Mouse (Mus musculus): Measurements from ENCODE around the gene Ankrd13a. TPM values are rescaled to one million over a fixed set of nuclear protein-coding genes. Genes with fewer than 3 reads are reported as not detected.

The Ankrd13a gene
- polyA plus RNA-seq, 2 experiments = 38.6 to 46.6 TPM

GRCm38 (mm10) chr5:114742998-114743696, 31.3 kb upstream of the Ankrd13a start:
- H3K4me3 ChIP-seq (ENCODE audit: insufficient read depth in 1 of 2, low read depth in 2 of 2, low read length in 2 of 2) = no peak overlapping the region
- H3K27me3 ChIP-seq (ENCODE audit: control insufficient read depth, insufficient read depth, low read length) = no peaks in the 10 kb centered on the region
- 82% methylated on average over 13 of the region's 13 CpGs for WGBS (ENCODE audit: insufficient replicate concordance)
- H3K36me3 ChIP-seq (replicated peaks; ENCODE audit: control insufficient read depth, insufficient read depth, low read depth) = peaks cover 33% of the 10 kb centered on the region
- H3K27ac ChIP-seq = no peak overlapping the region
- H3K4me2 ChIP-seq (ENCODE audit: low read depth) = no peak overlapping the region
- H3K4me1 ChIP-seq (replicated peaks; ENCODE audit: control insufficient read depth in 2 of 2, insufficient read depth in 2 of 2, low read length in 1 of 2) = 0 out of 4 replicates have a peak, but pooled peaks cover 0 to 2% of the 10 kb centered on the region in 2 experiments
- ATAC-seq (ENCODE audit: insufficient read depth) (no peak), DNase-seq (ENCODE audit: low read depth in 3 of 3, low spot score in 3 of 3) (no peak)
- no peak for TF ChIP-seq CTCF (IDR thresholded peaks at IDR 0.05; ENCODE audit: low read depth)
- TF ChIP-seq EP300 (IDR thresholded peaks at IDR 0.05; ENCODE audit: low read depth) = no peak
- no peak overlapping the region for H3K9ac ChIP-seq (replicated peaks)
- H3K9me3 ChIP-seq (ENCODE audit: control insufficient read depth, low read length) = no peaks in the 10 kb centered on the region

- DNase-seq (ENCODE audit: low read depth in 3 of 3, low spot score in 3 of 3) = no peak
- ATAC-seq (ENCODE audit: insufficient read depth) = no peak
- H3K4me3 ChIP-seq (ENCODE audit: insufficient read depth in 1 of 2, low read depth in 2 of 2, low read length in 2 of 2) = no peak overlapping the region
- TF ChIP-seq EP300 (IDR thresholded peaks at IDR 0.05; ENCODE audit: low read depth) = no peak
- no peak for TF ChIP-seq CTCF (IDR thresholded peaks at IDR 0.05; ENCODE audit: low read depth)
- H3K27me3 ChIP-seq (ENCODE audit: control insufficient read depth, insufficient read depth, low read length) = no peaks in the 10 kb centered on the region
- 81% methylated on average over 8 of the region's 8 CpGs for WGBS (ENCODE audit: insufficient replicate concordance)
- H3K36me3 ChIP-seq (replicated peaks; ENCODE audit: control insufficient read depth, insufficient read depth, low read depth) = peaks cover 31% of the 10 kb centered on the region
- no peaks in the 10 kb centered on the region for H3K9me3 ChIP-seq (ENCODE audit: control insufficient read depth, low read length)
- H3K9ac ChIP-seq (replicated peaks) = no peak overlapping the region
- no peak overlapping the region for H3K4me2 ChIP-seq (ENCODE audit: low read depth)
- H3K27ac ChIP-seq = no peak overlapping the region
- H3K4me1 ChIP-seq (replicated peaks; ENCODE audit: control insufficient read depth in 2 of 2, insufficient read depth in 2 of 2, low read length in 1 of 2) = no peaks in the 10 kb centered on the region
Observed at GRCm38 (mm10) chr5:114743697-114744090, 30.8 kb upstream of the Ankrd13a start.

GRCm38 (mm10) chr5:114745581-114745980, 28.9 kb upstream of the Ankrd13a start:
- H3K9me3 ChIP-seq (ENCODE audit: control insufficient read depth, low read length) = no peaks in the 10 kb centered on the region
- H3K4me2 ChIP-seq (ENCODE audit: low read depth) = no peak overlapping the region
- H3K27me3 ChIP-seq (ENCODE audit: control insufficient read depth, insufficient read depth, low read length) = no peaks in the 10 kb centered on the region
- H3K27ac ChIP-seq = no peak overlapping the region
- ATAC-seq (ENCODE audit: insufficient read depth) (no peak), DNase-seq (ENCODE audit: low read depth in 3 of 3, low spot score in 3 of 3) (no peak)
- H3K36me3 ChIP-seq (replicated peaks; ENCODE audit: control insufficient read depth, insufficient read depth, low read depth) = peaks cover 31% of the 10 kb centered on the region
- WGBS (ENCODE audit: insufficient replicate concordance) = 68% methylated on average over 5 of the region's 5 CpGs
- TF ChIP-seq EP300 (IDR thresholded peaks at IDR 0.05; ENCODE audit: low read depth) (no peak), CTCF (IDR thresholded peaks at IDR 0.05; ENCODE audit: low read depth) (no peak)
- no peaks in the 10 kb centered on the region for H3K4me1 ChIP-seq (replicated peaks; ENCODE audit: control insufficient read depth in 2 of 2, insufficient read depth in 2 of 2, low read length in 1 of 2)
- no peak overlapping the region for H3K4me3 ChIP-seq (ENCODE audit: insufficient read depth in 1 of 2, low read depth in 2 of 2, low read length in 2 of 2)
- H3K9ac ChIP-seq (replicated peaks) = no peak overlapping the region

GRCm38 (mm10) chr5:114746886-114747285, 27.6 kb upstream of the Ankrd13a start:
- no peak for DNase-seq (ENCODE audit: low read depth in 3 of 3, low spot score in 3 of 3)
- no peak for ATAC-seq (ENCODE audit: insufficient read depth)
- H3K27ac ChIP-seq = no peak overlapping the region
- peaks cover 28% of the 10 kb centered on the region for H3K36me3 ChIP-seq (replicated peaks; ENCODE audit: control insufficient read depth, insufficient read depth, low read depth)
- no peaks in the 10 kb centered on the region for H3K4me1 ChIP-seq (replicated peaks; ENCODE audit: control insufficient read depth in 2 of 2, insufficient read depth in 2 of 2, low read length in 1 of 2)
- no peak overlapping the region for H3K4me2 ChIP-seq (ENCODE audit: low read depth)
- WGBS (ENCODE audit: insufficient replicate concordance) = 83% methylated on average over 4 of the region's 4 CpGs
- no peak overlapping the region for H3K9ac ChIP-seq (replicated peaks)
- no peak for TF ChIP-seq CTCF (IDR thresholded peaks at IDR 0.05; ENCODE audit: low read depth)
- no peak for TF ChIP-seq EP300 (IDR thresholded peaks at IDR 0.05; ENCODE audit: low read depth)
- H3K4me3 ChIP-seq (ENCODE audit: insufficient read depth in 1 of 2, low read depth in 2 of 2, low read length in 2 of 2) = no peak overlapping the region
- no peaks in the 10 kb centered on the region for H3K9me3 ChIP-seq (ENCODE audit: control insufficient read depth, low read length)
- no peaks in the 10 kb centered on the region for H3K27me3 ChIP-seq (ENCODE audit: control insufficient read depth, insufficient read depth, low read length)

GRCm38 (mm10) chr5:114747521-114747920, 27.0 kb upstream of the Ankrd13a start:
- no peak for TF ChIP-seq EP300 (IDR thresholded peaks at IDR 0.05; ENCODE audit: low read depth)
- no peak for TF ChIP-seq CTCF (IDR thresholded peaks at IDR 0.05; ENCODE audit: low read depth)
- WGBS (ENCODE audit: insufficient replicate concordance) = 83% methylated on average over 5 of the region's 5 CpGs

More at GRCm38 (mm10) chr5:114747521-114747920, 27.0 kb upstream of the Ankrd13a start:
- Histone ChIP-seq H3K36me3 (replicated peaks; ENCODE audit: control insufficient read depth, insufficient read depth, low read depth) (peaks cover 27% of the 10 kb centered on the region), H3K4me3 (ENCODE audit: insufficient read depth in 1 of 2, low read depth in 2 of 2, low read length in 2 of 2) (no peak overlapping the region), H3K4me2 (ENCODE audit: low read depth) (no peak overlapping the region), H3K4me1 (replicated peaks; ENCODE audit: control insufficient read depth in 2 of 2, insufficient read depth in 2 of 2, low read length in 1 of 2) (no peaks in the 10 kb centered on the region), H3K9me3 (ENCODE audit: control insufficient read depth, low read length) (no peaks in the 10 kb centered on the region), H3K27ac (no peak overlapping the region), H3K27me3 (ENCODE audit: control insufficient read depth, insufficient read depth, low read length) (no peaks in the 10 kb centered on the region), H3K9ac (replicated peaks) (no peak overlapping the region)
- ATAC-seq (ENCODE audit: insufficient read depth) = no peak
- DNase-seq (ENCODE audit: low read depth in 3 of 3, low spot score in 3 of 3) = no peak
